Mouse (Mus musculus) olfactory bulb, adult 2 months (tissue): ENCODE measurements at regions not wholly inside any gene's neighbourhood (a gene's known extent, or its start where the extent isn't known, plus 50 kb on each side); places are given as distances from the start of the nearest gene placed in this dataset.

Experiments
- CTCF ChIP-seq: fragments of 200-500 bp; IDR thresholded peaks from 2 replicates; pipeline ENCODE4 v1.5.1; 2012; ENCODE audit warnings: low read depth, mild to moderate bottlenecking, low read length, moderate library complexity; ENCODE audit not compliant: insufficient read depth
- POLR2A ChIP-seq: fragments of 200-500 bp; IDR thresholded peaks from 2 replicates; pipeline ENCODE4 v1.6.1; 2012; ENCODE audit warnings: mild to moderate bottlenecking, low read depth, low read length, moderate library complexity; ENCODE audit not compliant: insufficient read depth

DNA sequence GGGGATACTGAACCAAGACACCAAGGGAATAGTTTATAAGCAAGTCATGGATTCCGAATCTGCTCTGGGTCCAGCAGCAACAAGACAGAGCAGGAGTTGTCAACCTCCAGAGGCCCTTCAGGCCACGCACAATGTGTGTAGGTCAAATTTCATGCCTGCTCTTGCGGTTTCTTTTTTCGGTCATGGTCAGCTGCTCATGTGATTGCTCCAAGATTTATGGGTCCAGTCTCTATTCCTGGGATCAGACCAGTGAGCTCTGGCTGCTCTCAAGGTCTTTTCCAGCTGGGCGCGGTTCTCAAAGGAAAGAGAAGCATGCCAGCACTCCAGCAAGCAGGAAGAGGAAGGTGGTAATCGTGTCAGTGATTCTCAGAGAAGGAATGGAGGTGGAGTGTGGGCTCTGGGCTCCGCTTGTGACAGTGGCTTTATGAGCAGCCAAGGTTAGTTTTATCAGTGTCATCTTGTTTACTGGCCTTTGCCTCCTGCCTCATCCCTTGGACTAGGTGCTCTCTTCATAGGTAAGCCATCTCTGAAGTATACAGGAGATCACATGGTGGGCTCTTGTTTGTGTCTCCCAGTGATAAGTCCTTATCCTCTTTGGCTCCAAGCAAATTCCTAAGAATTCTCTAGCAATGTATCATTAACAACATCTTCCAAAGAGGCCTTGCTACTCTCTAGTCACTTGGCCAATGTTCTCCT, 148.5 kb upstream of the Maf start:
- TF ChIP-seq CTCF (no peak), POLR2A (no peak)
